Mouse (Mus musculus) limb, embryonic 10.5 days (tissue): ENCODE results near the gene Hinfp. TPM values are rescaled to one million over a fixed set of nuclear protein-coding genes. Genes with fewer than 3 reads are reported as not detected.
A peak's percentile ranks its signal among the peaks of the same experiment; 100 is the strongest.
"Not testable (repeated sequence)": the region's sequence is repeated elsewhere in the genome, so short reads cannot be mapped to it uniquely, and the experiment has no call there.

ENCODE experiments used
- DNase-seq: peaks from one replicate; pipeline ENCODE4 v3.0.0-alpha.2; 2017; ENCODE audit warnings: low spot score
- H3K27ac ChIP-seq: fragments of 300-500 bp; sonication (generic); 2 replicates; pipeline ENCODE4 v1.5.1; 2016; ENCODE audit warnings: mild to moderate bottlenecking
- H3K27me3 ChIP-seq: fragments of 300-500 bp; sonication (generic); 2 replicates; pipeline ENCODE4 v1.6.1; 2016; ENCODE audit warnings: low read depth, mild to moderate bottlenecking; ENCODE audit not compliant: poor library complexity, severe bottlenecking
- H3K36me3 ChIP-seq: fragments of 300-500 bp; sonication (generic); 2 replicates; pipeline ENCODE4 v1.6.1; 2016; ENCODE audit warnings: mild to moderate bottlenecking, moderate library complexity
- H3K4me1 ChIP-seq: fragments of 300-500 bp; sonication (generic); 2 replicates; pipeline ENCODE4 v1.6.1; 2016
- H3K4me3 ChIP-seq: fragments of 300-500 bp; sonication (generic); 2 replicates; pipeline ENCODE4 v1.5.1; 2016; ENCODE audit warnings: mild to moderate bottlenecking, moderate library complexity
- H3K9me3 ChIP-seq: fragments of 300-500 bp; sonication (generic); replicated peaks from 2 replicates; pipeline ENCODE4 v1.6.1; 2016; ENCODE audit warnings: mild to moderate bottlenecking
- WGBS: fragments of 180-500 bp; shearing (Covaris S2); methylation state at CpG from one replicate; pipeline ENCODE4 v1.1.7; 2016; 5-methylcytosine and 5-hydroxymethylcytosine counted together
- polyA plus RNA-seq: library from polyadenylated mRNA; unstranded; fragments of >200 nt; fragmentation: Nextera tagmentation; extraction: Ambion mirVana; gene quantifications from 2 replicates; pipeline ENCODE4 v1.2.1, GENCODE M21; 2016

Hinfp gene
- polyA plus RNA-seq, 1 experiment from 2014 or later, result 28.2 TPM

- Histone ChIP-seq H3K4me3 (peak overlapping the region; percentile 67), H3K4me1 (peaks cover 15% of the 10 kb centered on the region), H3K36me3 (peaks cover 45% of the 10 kb centered on the region), H3K27ac (peak overlapping the region; percentile 95), H3K27me3 (no peaks in the 10 kb centered on the region), H3K9me3 (no peaks in the 10 kb centered on the region)
- under 1% methylated on average over 22 of the region's 22 CpGs for WGBS
- DNase-seq, result no peak
These were observed 21.7 kb upstream of the Hinfp start for GRCm38 (mm10) chr9:44327064-44327711.

DNA sequence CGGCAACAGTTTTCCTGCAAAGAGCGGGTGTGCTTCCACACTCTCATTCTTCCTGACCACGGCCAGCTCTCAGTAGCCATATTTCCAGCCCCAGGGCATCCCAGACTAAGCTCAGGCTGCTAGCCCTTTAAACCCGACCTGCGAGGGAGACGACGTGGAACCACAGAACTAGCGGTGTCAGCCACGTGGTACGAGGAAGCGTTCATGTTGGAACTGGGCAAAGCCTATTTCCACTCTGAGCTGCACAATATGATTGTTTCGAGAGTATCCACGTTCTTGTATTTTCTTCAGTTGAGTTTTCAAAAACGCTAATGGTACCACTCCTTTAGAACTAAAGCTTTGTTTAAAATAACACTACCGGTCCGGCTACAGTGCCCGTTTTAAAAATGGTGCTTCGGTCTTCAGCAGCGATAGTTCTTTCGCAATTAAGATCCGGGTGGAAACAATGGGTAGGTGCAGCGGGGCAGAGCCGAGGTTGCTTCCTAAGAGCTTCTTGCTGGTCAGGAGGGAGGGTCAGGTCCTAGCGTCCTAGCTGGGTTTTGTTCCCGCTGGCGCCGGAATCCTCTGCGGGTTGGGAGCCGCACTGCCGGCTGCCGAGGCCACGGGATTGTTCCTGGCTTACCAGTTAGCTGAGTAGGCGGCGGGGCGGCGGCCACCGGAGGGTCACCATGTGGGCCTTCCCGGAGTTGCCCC lies 21.0 kb upstream of the Hinfp start:
- Histone ChIP-seq H3K9me3 (no peaks in the 10 kb centered on the region), H3K4me3 (peak overlapping the region; percentile 67), H3K27me3 (no peaks in the 10 kb centered on the region), H3K27ac (peak overlapping the region; percentile 95), H3K36me3 (peaks cover 38% of the 10 kb centered on the region), H3K4me1 (peaks cover 15% of the 10 kb centered on the region)
- DNase-seq, result peak; percentile 82
- WGBS, result under 1% methylated on average over 38 of the region's 38 CpGs

- Histone ChIP-seq H3K27ac (peak within 1 kb of the TSS; percentile 95), H3K36me3 (peaks cover 31% of the 10 kb centered on the region), H3K4me3 (peak within 1 kb of the TSS; percentile 67), H3K4me1 (peaks cover 16% of the 10 kb centered on the region), H3K9me3 (no peaks in the 10 kb centered on the region), H3K27me3 (no peaks in the 10 kb centered on the region)
- DNase-seq, result no peak
- 9% methylated on average over 12 of the region's 12 CpGs for WGBS
These were observed 20.4 kb upstream of the Hinfp start, which contains the start of gene Dpagt1 for GRCm38 (mm10) chr9:44325768-44326370. TSS of gene Dpagt1 (plus strand) at chr9:44326019.

DNA sequence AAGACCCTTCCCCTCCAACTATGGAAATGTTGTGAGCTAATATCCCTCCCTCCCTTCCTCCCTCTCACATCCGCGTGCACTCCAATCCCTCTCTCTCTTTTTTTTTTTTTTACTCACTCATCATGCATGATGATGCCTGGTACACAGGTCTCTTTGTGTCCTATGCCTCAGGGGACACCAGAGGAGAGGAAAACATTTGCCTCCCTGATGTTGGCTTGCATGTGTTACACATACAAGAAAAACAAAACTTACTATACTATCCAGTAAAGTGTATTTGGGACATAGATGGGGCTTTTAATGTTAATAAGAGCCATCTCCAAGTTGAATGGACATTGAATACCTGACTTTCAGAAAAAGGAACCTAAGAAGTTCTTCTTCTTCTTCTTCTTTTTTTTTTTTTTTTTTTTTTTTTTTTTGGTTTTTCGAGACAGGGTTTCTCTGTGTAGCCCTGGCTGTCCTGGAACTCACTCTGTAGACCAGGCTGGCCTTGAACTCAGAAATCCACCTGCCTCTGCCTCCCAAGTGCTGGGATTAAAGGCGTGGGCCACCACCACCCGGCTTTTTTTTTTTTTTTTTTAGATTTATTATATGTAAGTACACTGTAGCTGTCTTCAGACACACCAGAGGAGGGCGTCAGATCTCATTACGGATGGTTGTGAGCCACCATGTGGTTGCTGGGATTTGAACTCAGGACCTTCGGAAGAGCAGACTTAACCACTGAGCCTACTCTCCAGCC lies 19.7 kb upstream of the Hinfp start:
- H3K4me3 ChIP-seq, result peak overlapping the region; percentile 67; the same call in 1 of the 2 replicates
- DNase-seq, H3K27me3 ChIP-seq, H3K9me3 ChIP-seq: not testable (repeated sequence)
- H3K27ac ChIP-seq, result peak overlapping the region; percentile 95
- peaks cover 25% of the 10 kb centered on the region for H3K36me3 ChIP-seq
- H3K4me1 ChIP-seq, result peaks cover 22% of the 10 kb centered on the region
- 75% methylated on average over 7 of the region's 8 CpGs for WGBS

- Histone ChIP-seq H3K4me1 (peaks cover 28% of the 10 kb centered on the region), H3K9me3 (no peaks in the 10 kb centered on the region), H3K4me3 (no peak overlapping the region), H3K36me3 (peaks cover 14% of the 10 kb centered on the region), H3K27ac (no peak overlapping the region), H3K27me3 (peaks cover 1% of the 10 kb centered on the region; the same call in 1 of the 2 replicates)
- 77% methylated on average over 6 of the region's 6 CpGs for WGBS
- no peak for DNase-seq
These were observed 18.7 kb upstream of the Hinfp start for GRCm38 (mm10) chr9:44324147-44324546.

GRCm38 (mm10) chr9:44323656-44324055 lies 18.2 kb upstream of the Hinfp start:
- H3K4me3 ChIP-seq, H3K27me3 ChIP-seq, H3K36me3 ChIP-seq, H3K9me3 ChIP-seq, DNase-seq, H3K27ac ChIP-seq: not testable (repeated sequence)
- WGBS, result 89% methylated on average over 4 of the region's 4 CpGs
- peaks cover 33% of the 10 kb centered on the region for H3K4me1 ChIP-seq

DNA sequence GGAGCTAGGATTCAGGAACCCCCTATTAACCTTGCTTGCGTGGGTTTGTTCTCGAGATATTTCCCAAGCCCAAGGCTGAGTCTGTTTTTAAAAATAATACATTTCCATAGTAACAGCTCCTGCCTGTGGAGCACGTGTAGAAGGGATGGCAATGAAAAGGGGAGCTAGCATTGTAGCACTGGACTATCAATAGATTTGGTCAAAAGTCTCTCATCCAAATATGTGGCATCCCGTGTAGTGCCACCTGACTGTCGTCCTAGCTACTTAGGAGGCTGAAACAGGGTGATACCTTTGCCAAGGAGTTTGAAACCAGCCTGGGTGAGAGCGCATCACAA lies 15.3 kb upstream of the Hinfp start:
- WGBS, result 32% methylated on average over 6 of the region's 6 CpGs
- H3K4me1 ChIP-seq, result peaks cover 35% of the 10 kb centered on the region
- H3K27ac ChIP-seq, result peak overlapping the region; percentile 77

GRCm38 (mm10) chr9:44319887-44320798 lies 14.7 kb upstream of the Hinfp start, which contains the start of gene C2cd2l:
TSS of gene C2cd2l (minus strand) at chr9:44320285.
- peaks cover 13% of the 10 kb centered on the region for H3K27me3 ChIP-seq
- H3K9me3 ChIP-seq, result no peaks in the 10 kb centered on the region
- peaks cover 23% of the 10 kb centered on the region for H3K36me3 ChIP-seq
- peak within 1 kb of the TSS; percentile 75 for H3K4me3 ChIP-seq
- H3K27ac ChIP-seq, result peak within 1 kb of the TSS; percentile 77
- H3K4me1 ChIP-seq, result peaks cover 33% of the 10 kb centered on the region
- WGBS, result under 1% methylated on average over 67 of the region's 67 CpGs
- peak; percentile 94 for DNase-seq

More for the DNA sequence above, 15.3 kb upstream of the Hinfp start:
- peaks cover 13% of the 10 kb centered on the region for H3K27me3 ChIP-seq
- no peak for DNase-seq
- peak overlapping the region; percentile 75 for H3K4me3 ChIP-seq
- peaks cover 16% of the 10 kb centered on the region for H3K36me3 ChIP-seq
- H3K9me3 ChIP-seq, result no peaks in the 10 kb centered on the region

- Histone ChIP-seq H3K4me3 (peak overlapping the region; percentile 75), H3K27ac (peak overlapping the region; percentile 77), H3K27me3 (peaks cover 13% of the 10 kb centered on the region), H3K36me3 (peaks cover 31% of the 10 kb centered on the region), H3K9me3 (no peaks in the 10 kb centered on the region), H3K4me1 (peaks cover 33% of the 10 kb centered on the region)
- DNase-seq, result peak; percentile 66
- 3% methylated on average over 37 of the region's 37 CpGs for WGBS
These were observed 13.8 kb upstream of the Hinfp start for GRCm38 (mm10) chr9:44319105-44319886.

GRCm38 (mm10) chr9:44318826-44319095 lies 13.3 kb upstream of the Hinfp start:
- Histone ChIP-seq H3K9me3 (no peaks in the 10 kb centered on the region), H3K4me1 (peaks cover 33% of the 10 kb centered on the region), H3K4me3 (peak overlapping the region; percentile 75), H3K27ac (no peak overlapping the region), H3K36me3 (peaks cover 36% of the 10 kb centered on the region), H3K27me3 (peaks cover 13% of the 10 kb centered on the region)
- 28% methylated on average over 3 of the region's 3 CpGs for WGBS
- no peak for DNase-seq

DNA sequence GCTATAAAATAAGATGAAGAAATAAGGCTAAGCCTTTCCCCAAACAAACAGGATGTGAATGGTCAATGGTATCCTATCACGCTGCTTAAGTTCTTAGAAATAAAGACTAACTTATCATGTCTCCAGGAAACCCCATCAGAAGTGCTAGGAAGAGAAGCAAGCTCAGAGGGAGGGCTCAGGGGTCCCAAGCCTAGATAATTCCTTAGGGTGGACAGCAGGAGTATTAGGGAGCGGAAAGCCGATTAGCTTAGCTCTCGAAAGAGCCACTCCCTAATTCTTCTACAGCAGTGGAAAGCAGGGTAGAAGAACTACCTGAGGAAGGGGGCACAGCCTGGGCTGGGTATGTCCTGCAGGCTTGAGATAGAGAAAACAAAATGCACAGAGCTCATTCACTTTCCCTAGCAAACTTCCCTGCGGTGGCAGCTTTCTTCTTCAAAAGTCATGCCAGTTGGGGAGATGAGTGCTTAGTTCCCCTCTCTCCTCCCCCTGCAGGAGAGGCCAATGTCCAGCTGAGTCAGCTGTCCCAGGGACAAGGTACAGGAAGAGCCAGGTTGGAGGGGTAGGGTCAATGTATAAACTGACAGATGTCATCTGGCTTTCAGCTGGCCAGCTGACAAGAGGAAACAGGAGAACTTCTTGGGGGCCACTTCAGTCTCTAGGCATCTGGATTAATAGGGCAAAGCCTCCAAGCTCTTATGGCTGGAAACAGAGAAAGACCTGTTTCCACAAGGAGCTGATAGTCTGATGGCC lies 12.8 kb upstream of the Hinfp start:
- no peak for DNase-seq
- no peak overlapping the region for H3K27ac ChIP-seq

More for the DNA sequence above, 12.8 kb upstream of the Hinfp start:
- no peaks in the 10 kb centered on the region for H3K9me3 ChIP-seq
- peak overlapping the region; percentile 75; the same call in 1 of the 2 replicates for H3K4me3 ChIP-seq
- 64% methylated on average over 5 of the region's 5 CpGs for WGBS
- H3K36me3 ChIP-seq, result peaks cover 41% of the 10 kb centered on the region
- H3K4me1 ChIP-seq, result peaks cover 33% of the 10 kb centered on the region
- H3K27me3 ChIP-seq, result peaks cover 13% of the 10 kb centered on the region
